Mouse (Mus musculus) myocyte (in vitro differentiated cells): ENCODE results near the gene Naa80. TPM values are rescaled to one million over a fixed set of nuclear protein-coding genes. Genes with fewer than 3 reads are reported as not detected.

Experiments
- H3K27me3 ChIP-seq: one replicate; pipeline ENCODE4 v1.6.1; 2011; ENCODE audit not compliant: control insufficient read depth, insufficient read depth, insufficient read length
- H3K36me3 ChIP-seq: one replicate; pipeline ENCODE4 v1.6.1; 2011; ENCODE audit not compliant: control insufficient read depth, insufficient read depth
- H3K4me2 ChIP-seq: one replicate; pipeline ENCODE4 v1.6.1; 2011; ENCODE audit warnings: low read depth, control low read depth
- H3K4me3 ChIP-seq: one replicate; pipeline ENCODE4 v1.5.1; 2011; ENCODE audit warnings: mild to moderate bottlenecking, control low read depth, moderate library complexity
- H3K79me2 ChIP-seq: one replicate; pipeline ENCODE4 v1.6.1; 2011; ENCODE audit not compliant: control insufficient read depth, insufficient read depth
- H3ac ChIP-seq: one replicate; pipeline ENCODE4 v1.6.1; 2011; ENCODE audit not compliant: control insufficient read depth, insufficient read length
- CEBPB ChIP-seq: IDR thresholded peaks from 2 replicates; pipeline ENCODE4 v1.6.1; 2011; ENCODE audit warnings: mild to moderate bottlenecking, moderate library complexity; ENCODE audit not compliant: poor library complexity, insufficient read depth, severe bottlenecking
- E2F4 ChIP-seq: IDR thresholded peaks from one replicate; pipeline ENCODE4 v1.6.1; 2011; ENCODE audit warnings: mild to moderate bottlenecking, control low read depth, moderate library complexity; ENCODE audit not compliant: insufficient read depth
- MAX ChIP-seq: IDR thresholded peaks from one replicate; pipeline ENCODE4 v1.6.1; 2011; ENCODE audit warnings: low read depth, mild to moderate bottlenecking, control low read depth
- MYOD1 ChIP-seq, 3 experiments: IDR thresholded peaks; one replicate each; pipeline ENCODE4 v1.6.1; 2011; ENCODE audit warnings: control low read depth in 2 of 3, low read depth in 2 of 3, mild to moderate bottlenecking in 2 of 3, moderate library complexity in 1 of 3; ENCODE audit not compliant: insufficient read length in 2 of 3, control insufficient read depth in 1 of 3
- MYOG ChIP-seq, 3 experiments: IDR thresholded peaks; one replicate each; pipeline ENCODE4 v1.6.1; 2011; ENCODE audit warnings: control low read depth in 2 of 3, low read depth in 2 of 3, mild to moderate bottlenecking in 2 of 3; ENCODE audit not compliant: insufficient read length in 2 of 3, control insufficient read depth in 1 of 3, insufficient read depth in 1 of 3
- POLR2A ChIP-seq: IDR thresholded peaks from one replicate; pipeline ENCODE4 v1.6.1; 2011; ENCODE audit warnings: low read depth, mild to moderate bottlenecking, control low read depth, moderate library complexity; ENCODE audit not compliant: insufficient read length
- POLR2AphosphoS2 ChIP-seq: IDR thresholded peaks from one replicate; pipeline ENCODE4 v1.6.1; 2011; ENCODE audit warnings: low read depth, control low read depth; ENCODE audit not compliant: insufficient read length
- REST ChIP-seq: IDR thresholded peaks from one replicate; pipeline ENCODE4 v1.6.1; 2011; ENCODE audit warnings: mild to moderate bottlenecking, control low read depth, moderate library complexity; ENCODE audit not compliant: insufficient read depth, insufficient read length
- SRF ChIP-seq: IDR thresholded peaks from one replicate; pipeline ENCODE4 v1.6.1; 2011; ENCODE audit warnings: low read depth; ENCODE audit not compliant: control insufficient read depth, insufficient read length
- TCF12 ChIP-seq: IDR thresholded peaks from one replicate; pipeline ENCODE4 v1.6.1; 2011; ENCODE audit warnings: mild to moderate bottlenecking, control low read depth; ENCODE audit not compliant: poor library complexity, insufficient read depth, severe bottlenecking
- TCF3 ChIP-seq: IDR thresholded peaks from one replicate; pipeline ENCODE4 v1.6.1; 2011; ENCODE audit warnings: low read depth, control low read depth; ENCODE audit not compliant: insufficient read length
- USF1 ChIP-seq: IDR thresholded peaks from one replicate; pipeline ENCODE4 v1.6.1; 2011; ENCODE audit warnings: low read depth, mild to moderate bottlenecking, control low read depth, moderate library complexity
- polyA plus RNA-seq: library from polyadenylated mRNA; unstranded; fragments of >200 nt; fragmentation: generic; extraction: Trizol; gene quantifications from one replicate; pipeline ENCODE4 v1.2.1, GENCODE M21; 2012; ENCODE audit warnings: missing spikeins

Naa80 gene
- polyA plus RNA-seq, 1 experiment, result 13.8 TPM

DNA sequence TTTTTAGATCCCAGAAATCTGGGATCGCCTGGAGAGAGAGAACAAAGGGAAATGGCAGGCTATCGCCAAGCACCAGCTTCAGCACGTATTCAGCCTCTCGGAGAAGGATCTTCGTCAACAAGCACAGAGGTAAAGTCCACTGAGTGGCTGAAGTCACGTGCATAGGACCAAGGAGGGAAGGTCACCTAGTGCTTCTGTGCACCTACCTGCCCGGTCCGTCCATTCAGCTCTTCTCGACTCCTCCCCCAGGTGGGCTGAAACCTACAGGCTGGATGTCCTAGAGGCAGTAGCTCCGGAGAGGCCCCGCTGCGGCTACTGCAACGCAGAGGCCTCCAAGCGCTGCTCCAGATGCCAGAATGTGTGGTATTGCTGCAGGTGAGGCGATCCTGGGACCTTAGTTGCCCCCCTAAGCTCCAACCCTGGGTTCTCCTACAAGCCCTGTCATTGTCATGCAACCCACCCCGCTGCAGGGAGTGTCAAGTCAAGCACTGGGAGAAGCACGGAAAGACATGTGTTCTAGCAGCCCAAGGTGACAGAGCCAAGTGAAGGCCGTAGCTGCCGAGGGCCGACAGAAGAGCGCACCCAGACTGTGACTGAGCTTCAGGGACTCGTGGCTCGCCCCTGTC is 28.1 kb upstream of the Naa80 start:
- H3K4me2 ChIP-seq, result peak overlapping the region; percentile 85
- H3K36me3 ChIP-seq, result no peaks in the 10 kb centered on the region
- H3K27me3 ChIP-seq, result no peaks in the 10 kb centered on the region
- H3K4me3 ChIP-seq, result peak overlapping the region; percentile 96
- peaks cover 22% of the 10 kb centered on the region for H3K79me2 ChIP-seq
- TF ChIP-seq TCF3, result no peak
- no peak for TF ChIP-seq POLR2AphosphoS2
- TF ChIP-seq USF1, result no peak
- no peak for TF ChIP-seq POLR2A
- no peak for TF ChIP-seq REST
- TF ChIP-seq E2F4, result no peak
- no peak for TF ChIP-seq MYOD1 (IDR thresholded peaks at IDR 0.05; ENCODE audit: control insufficient read depth in 1 of 3, insufficient read length in 2 of 3, low read depth in 2 of 3)
- no peak for TF ChIP-seq SRF
- no peak for TF ChIP-seq MAX
- no peak for TF ChIP-seq TCF12
- no peak for TF ChIP-seq CEBPB
- TF ChIP-seq MYOG (IDR thresholded peaks at IDR 0.05; ENCODE audit: control insufficient read depth in 1 of 3, insufficient read depth in 1 of 3, insufficient read length in 2 of 3, low read depth in 2 of 3), result no peak
- H3ac ChIP-seq, result no peak overlapping the region

GRCm38 (mm10) chr9:107551117-107551889 is 27.4 kb upstream of the Naa80 start, which contains the start of gene Rassf1:
Gene Rassf1, plus strand, starts transcription at chr9:107551555.
- Histone ChIP-seq H3K79me2 (peaks cover 29% of the 10 kb centered on the region), H3K4me3 (peak within 1 kb of the TSS; percentile 96), H3K4me2 (peak within 1 kb of the TSS; percentile 85), H3ac (peak within 1 kb of the TSS; percentile 21), H3K27me3 (no peaks in the 10 kb centered on the region), H3K36me3 (no peaks in the 10 kb centered on the region)
- peak; percentile 90 for TF ChIP-seq POLR2A
- TF ChIP-seq SRF, result no peak
- TF ChIP-seq MYOD1 (IDR thresholded peaks at IDR 0.05; ENCODE audit: control insufficient read depth in 1 of 3, insufficient read length in 2 of 3, low read depth in 2 of 3), result peak in 1 of 3 experiments; percentile 13
- no peak for TF ChIP-seq REST
- peak in 1 of 3 experiments; percentile 53 for TF ChIP-seq MYOG (IDR thresholded peaks at IDR 0.05; ENCODE audit: control insufficient read depth in 1 of 3, insufficient read depth in 1 of 3, insufficient read length in 2 of 3, low read depth in 2 of 3)
- TF ChIP-seq MAX, result peak; percentile 40
- TF ChIP-seq POLR2AphosphoS2, result peak; percentile 56
- no peak for TF ChIP-seq TCF3

DNA sequence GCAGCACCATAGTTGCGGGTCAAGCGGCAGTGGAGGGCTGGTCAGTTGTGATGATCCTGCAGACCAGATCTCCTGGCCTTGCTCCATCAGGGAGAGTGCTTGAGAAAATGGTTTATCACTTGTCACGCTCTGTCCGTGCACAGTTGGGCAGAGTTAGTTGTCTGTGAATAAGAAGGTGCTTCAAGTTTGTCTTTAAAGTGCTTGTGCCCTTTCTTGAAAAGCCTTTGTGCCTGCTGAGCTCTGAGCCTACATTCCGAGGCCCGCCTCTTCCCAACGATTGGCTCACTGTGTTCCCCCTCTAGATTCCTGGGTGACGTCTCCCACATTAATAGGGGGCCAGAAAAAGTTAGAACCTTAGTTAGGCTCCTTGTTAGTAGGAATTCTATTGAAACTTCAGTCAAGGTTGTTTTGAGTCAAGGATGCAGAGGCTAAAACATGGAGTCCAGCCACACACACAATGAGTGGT is 26.8 kb upstream of the Naa80 start:
- no peaks in the 10 kb centered on the region for H3K27me3 ChIP-seq
- H3K36me3 ChIP-seq, result no peaks in the 10 kb centered on the region
- peak overlapping the region; percentile 96 for H3K4me3 ChIP-seq
- H3ac ChIP-seq, result peak overlapping the region; percentile 21
- peak overlapping the region; percentile 85 for H3K4me2 ChIP-seq
- TF ChIP-seq POLR2A (no peak), MYOD1 (IDR thresholded peaks at IDR 0.05; ENCODE audit: control insufficient read depth in 1 of 3, insufficient read length in 2 of 3, low read depth in 2 of 3) (no peak), E2F4 (no peak), TCF3 (no peak), CEBPB (no peak), POLR2AphosphoS2 (no peak), SRF (no peak), TCF12 (no peak), MAX (no peak), USF1 (no peak), REST (no peak), MYOG (IDR thresholded peaks at IDR 0.05; ENCODE audit: control insufficient read depth in 1 of 3, insufficient read depth in 1 of 3, insufficient read length in 2 of 3, low read depth in 2 of 3) (no peak)
- peaks cover 35% of the 10 kb centered on the region for H3K79me2 ChIP-seq

- no peak overlapping the region for H3ac ChIP-seq
- peak overlapping the region; percentile 85 for H3K4me2 ChIP-seq
- TF ChIP-seq POLR2A (no peak), TCF12 (no peak), MAX (no peak), REST (no peak), E2F4 (no peak), TCF3 (no peak), POLR2AphosphoS2 (no peak), MYOD1 (IDR thresholded peaks at IDR 0.05; ENCODE audit: control insufficient read depth in 1 of 3, insufficient read length in 2 of 3, low read depth in 2 of 3) (no peak), USF1 (no peak), MYOG (IDR thresholded peaks at IDR 0.05; ENCODE audit: control insufficient read depth in 1 of 3, insufficient read depth in 1 of 3, insufficient read length in 2 of 3, low read depth in 2 of 3) (no peak), SRF (no peak), CEBPB (no peak)
- peaks cover 44% of the 10 kb centered on the region for H3K79me2 ChIP-seq
- no peaks in the 10 kb centered on the region for H3K27me3 ChIP-seq
- peaks cover 8% of the 10 kb centered on the region for H3K36me3 ChIP-seq
- H3K4me3 ChIP-seq, result peak overlapping the region; percentile 96
Measured at GRCm38 (mm10) chr9:107552690-107553393, 25.8 kb upstream of the Naa80 start.
